Mouse (Mus musculus) G1E-ER4 (cell line): ENCODE results near the gene Gm21060. TPM values are rescaled to one million over a fixed set of nuclear protein-coding genes. Genes with fewer than 3 reads are reported as not detected.

Source experiments
- GATA1 ChIP-seq: IDR thresholded peaks from one replicate; pipeline ENCODE4 v1.8.0; 2012; ENCODE audit warnings: low read length, inconsistent platforms
- polyA plus RNA-seq: library from polyadenylated mRNA; stranded (reverse); fragments of >175 nt; gene quantifications from 2 replicates; pipeline ENCODE4 v1.2.3, GENCODE M21; 2012

The Gm21060 gene
- polyA plus RNA-seq = not detected in 2 replicates

GRCm38 (mm10) chr19:61296969-61297368 is at the start of gene Gm21060:
TSS of gene Gm21060 (minus strand) at chr19:61297069.
- TF ChIP-seq GATA1 = no peak

DNA sequence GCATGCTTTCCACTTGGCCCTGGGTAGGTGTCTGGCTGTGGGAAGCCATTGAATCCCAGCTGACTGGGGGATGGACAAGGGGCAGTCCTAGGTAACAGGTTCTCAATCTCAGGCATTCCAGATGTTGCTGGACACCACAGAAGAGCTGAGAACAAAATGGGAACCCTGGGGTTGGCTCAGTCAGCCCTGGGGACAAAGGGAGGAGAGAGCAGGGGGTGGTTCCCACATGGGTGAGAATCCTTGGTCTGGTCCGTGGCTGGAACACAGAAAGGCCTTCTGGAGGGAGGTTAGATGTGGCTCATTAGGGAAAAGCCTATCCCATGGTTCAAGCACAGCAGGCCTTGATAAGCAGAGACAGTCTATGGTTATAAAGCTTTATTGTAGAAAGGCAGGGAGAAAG is 13.3 kb downstream of the Gm21060 start:
- TF ChIP-seq GATA1 = no peak

GRCm38 (mm10) chr19:61275446-61275845 is 21.4 kb downstream of the Gm21060 start:
- no peak for TF ChIP-seq GATA1

GRCm38 (mm10) chr19:61267141-61267540 is 29.7 kb downstream of the Gm21060 start:
- TF ChIP-seq GATA1 = no peak

- no peak for TF ChIP-seq GATA1
Measured at GRCm38 (mm10) chr19:61266651-61267050, 30.2 kb downstream of the Gm21060 start.

- no peak for TF ChIP-seq GATA1
Measured at GRCm38 (mm10) chr19:61266246-61266615, 30.6 kb downstream of the Gm21060 start.

DNA sequence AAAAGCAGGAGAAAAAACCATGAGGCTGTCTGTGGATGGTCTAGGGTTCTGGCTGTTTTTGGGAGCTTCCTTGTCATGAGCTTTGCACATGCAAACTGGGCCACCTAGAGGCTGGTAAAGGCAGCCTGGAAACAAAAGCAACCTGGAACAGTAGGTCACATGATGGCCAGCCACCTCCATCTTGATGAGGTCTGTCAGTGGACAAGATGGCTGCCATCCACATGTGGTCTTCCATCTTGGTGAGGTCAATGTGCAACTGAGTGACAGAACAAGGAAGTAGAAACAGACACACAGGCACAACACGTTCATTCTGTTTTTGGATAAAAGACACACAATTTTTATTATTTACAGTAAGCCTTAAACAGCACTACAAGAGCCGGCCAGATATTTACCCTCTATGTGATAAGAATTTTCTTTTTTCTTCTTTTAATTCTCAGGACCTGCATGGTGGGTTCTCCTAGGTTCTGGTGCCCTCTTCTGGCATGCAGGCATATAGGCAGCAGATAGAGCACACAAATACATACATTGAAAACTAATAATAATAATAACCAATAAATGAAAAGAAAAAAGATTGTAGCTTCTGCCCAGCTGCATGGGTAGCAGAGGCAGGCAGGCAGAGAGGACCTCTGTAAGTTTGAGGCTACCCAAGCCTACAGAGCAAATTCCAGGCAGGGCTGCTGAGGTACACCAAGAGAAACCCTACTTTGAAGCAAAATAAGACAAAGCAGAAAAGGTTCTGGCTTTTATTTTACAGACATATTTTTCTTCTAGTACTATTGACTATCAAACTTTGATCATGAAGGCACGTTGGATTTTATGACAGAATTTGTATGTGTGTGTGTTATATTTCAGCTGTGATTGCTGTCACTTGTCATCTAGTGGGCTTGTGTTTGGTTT is 31.3 kb downstream of the Gm21060 start:
- TF ChIP-seq GATA1 = no peak

- TF ChIP-seq GATA1 = no peak
Measured at GRCm38 (mm10) chr19:61264933-61265332, 31.9 kb downstream of the Gm21060 start.

DNA sequence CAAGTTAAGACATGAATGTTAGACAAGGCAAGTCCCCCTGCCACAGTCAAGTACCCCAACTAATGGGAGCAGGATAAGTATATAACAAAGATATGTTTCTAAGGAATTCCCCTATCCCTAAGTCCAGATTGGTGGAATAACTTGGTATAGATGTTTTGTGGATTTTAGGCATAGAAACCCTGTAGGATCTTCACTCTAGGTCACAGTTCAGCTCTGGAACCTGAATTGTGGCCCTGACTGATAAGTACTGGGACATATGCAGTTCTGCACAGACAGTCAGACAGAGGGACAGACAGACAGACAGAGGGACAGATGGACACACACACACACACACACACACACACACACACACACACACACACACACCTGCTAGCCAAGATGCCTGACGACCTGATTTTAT is 32.6 kb downstream of the Gm21060 start:
- TF ChIP-seq GATA1 = no peak

DNA sequence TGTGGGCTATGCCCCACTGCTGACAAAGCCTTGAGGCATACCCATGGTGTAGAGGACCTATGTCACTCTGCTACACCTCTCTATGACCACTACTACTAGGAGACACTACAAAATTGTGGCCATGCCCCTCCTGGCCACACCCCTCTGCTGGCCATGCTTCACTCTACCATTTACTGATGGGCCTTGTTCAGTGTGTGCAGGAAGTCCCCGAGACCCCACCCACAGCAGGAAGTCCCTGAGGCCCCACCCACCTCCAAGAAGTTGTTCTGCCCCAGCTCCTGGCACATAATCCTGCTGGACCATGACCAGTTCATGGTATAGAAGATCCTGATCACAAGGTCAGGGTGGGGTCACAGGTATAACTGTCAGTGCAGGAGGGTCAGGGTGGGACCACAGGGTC is 35.6 kb downstream of the Gm21060 start:
- no peak for TF ChIP-seq GATA1

DNA sequence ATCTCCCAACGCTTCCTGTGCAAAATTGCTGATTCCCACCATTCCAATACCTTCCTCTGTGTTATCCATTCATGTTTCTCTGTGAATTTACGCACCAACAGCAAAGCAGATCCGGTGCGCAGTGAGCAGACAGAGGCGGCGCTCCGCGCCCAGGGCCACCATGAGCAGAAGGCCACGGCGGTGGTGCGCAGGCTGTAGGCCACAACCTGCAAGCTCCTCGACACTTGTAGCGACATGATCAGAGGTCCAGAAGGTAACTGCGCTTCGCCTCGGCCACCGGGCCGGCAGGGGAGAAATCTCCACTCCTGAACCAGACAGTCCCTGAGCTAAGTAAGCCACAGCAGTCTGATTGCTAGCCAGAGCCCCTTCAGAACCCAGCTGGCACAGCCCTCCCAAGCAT is 39.1 kb downstream of the Gm21060 start:
- no peak for TF ChIP-seq GATA1

DNA sequence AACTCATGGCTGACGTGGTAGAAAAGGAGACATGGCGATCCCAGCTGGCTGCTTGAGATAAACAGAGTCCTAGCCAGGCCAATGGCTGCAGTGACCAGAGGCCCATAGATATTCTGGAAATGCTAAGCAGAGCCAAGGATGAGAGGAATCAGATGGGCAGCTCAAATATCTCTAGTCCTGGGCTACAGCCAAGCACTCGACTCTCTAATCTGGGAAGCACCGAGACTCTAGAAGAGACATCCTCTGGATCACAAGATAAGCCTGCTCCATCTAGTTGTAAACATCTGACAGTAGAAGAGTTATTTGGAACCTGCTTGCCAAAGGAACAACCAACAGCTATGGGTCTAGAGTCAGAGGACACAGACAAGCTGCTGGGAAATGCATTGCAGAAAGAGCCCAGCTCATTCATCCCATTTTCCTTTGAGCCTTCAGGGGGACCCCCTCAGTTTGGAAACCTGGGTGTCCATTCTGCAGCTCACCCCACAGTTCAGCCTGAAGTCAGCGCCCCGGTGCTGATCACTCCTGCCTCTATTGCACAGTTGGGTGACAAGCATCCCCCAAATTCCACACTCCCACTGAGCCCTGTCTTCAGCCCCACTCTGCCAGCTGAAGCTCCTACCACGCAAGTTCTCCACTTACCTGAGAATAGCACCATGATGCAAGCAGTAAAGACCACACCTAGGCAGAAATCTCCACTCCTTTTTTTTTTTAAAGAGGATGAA is 40.5 kb downstream of the Gm21060 start:
- TF ChIP-seq GATA1 = no peak

Other genes with a start within 250 kb of the Gm21060 start
- gene Zfp950, start 156.2 kb downstream of the Gm21060 start, polyA plus RNA-seq = 0.14 and 0.16 TPM in 2 replicates
- 0.04 and 0.08 TPM in 2 replicates for gene Gm7102, start 120.8 kb downstream of the Gm21060 start, polyA plus RNA-seq
- not detected in 2 replicates for gene Gm6020, start 113.2 kb downstream of the Gm21060 start, polyA plus RNA-seq
- 1.7 and 2.5 TPM in 2 replicates for gene Csf2ra, start 68.6 kb downstream of the Gm21060 start, polyA plus RNA-seq